Mouse (Mus musculus) hindbrain, embryonic 13.5 days (tissue): ENCODE measurements around the gene Htra2. TPM values are rescaled to one million over a fixed set of nuclear protein-coding genes. Genes with fewer than 3 reads are reported as not detected.

ENCODE experiments used
- ATAC-seq: fragments of 200-750 bp; cut with Nextera tagmentation; 2 replicates; pipeline ENCODE4 v1.8.0; 2017; ENCODE audit warnings: moderate TSS enrichment; ENCODE audit not compliant: low FRiP score
- H3K27ac ChIP-seq: fragments of 300-500 bp; sonication (generic); 2 replicates; pipeline ENCODE4 v1.5.1; 2015; ENCODE audit warnings: inconsistent platforms, mild to moderate bottlenecking, moderate library complexity
- H3K27me3 ChIP-seq: fragments of 300-500 bp; sonication (generic); 2 replicates; pipeline ENCODE4 v1.6.1; 2015; ENCODE audit warnings: mild to moderate bottlenecking, inconsistent platforms
- H3K36me3 ChIP-seq: fragments of 300-500 bp; sonication (generic); 2 replicates; pipeline ENCODE4 v1.6.1; 2015; ENCODE audit warnings: mild to moderate bottlenecking, inconsistent platforms
- H3K4me1 ChIP-seq: fragments of 300-500 bp; sonication (generic); replicated peaks from 2 replicates; pipeline ENCODE4 v1.6.1; 2015; ENCODE audit warnings: inconsistent platforms
- H3K4me2 ChIP-seq: fragments of 300-500 bp; sonication (generic); 2 replicates; pipeline ENCODE4 v1.6.1; 2015; ENCODE audit warnings: inconsistent platforms, mild to moderate bottlenecking, moderate library complexity
- H3K4me3 ChIP-seq: fragments of 300-500 bp; sonication (generic); 2 replicates; pipeline ENCODE4 v1.5.1; 2015; ENCODE audit warnings: mild to moderate bottlenecking, inconsistent platforms
- H3K9ac ChIP-seq: fragments of 300-500 bp; sonication (generic); 2 replicates; pipeline ENCODE4 v1.6.1; 2015; ENCODE audit warnings: mild to moderate bottlenecking, inconsistent platforms
- H3K9me3 ChIP-seq: fragments of 300-500 bp; sonication (generic); 2 replicates; pipeline ENCODE4 v1.6.1; 2016; ENCODE audit warnings: inconsistent platforms
- WGBS: fragments of 180-500 bp; shearing (Covaris S2); methylation state at CpG from one replicate; pipeline ENCODE4 v1.1.7; 2015; 5-methylcytosine and 5-hydroxymethylcytosine counted together
- polyA plus RNA-seq: library from polyadenylated mRNA; unstranded; fragments of >200 nt; fragmentation: Nextera tagmentation; extraction: Ambion mirVana; gene quantifications from 2 replicates; pipeline ENCODE4 v1.2.1, GENCODE M21; 2015

Htra2 gene
- polyA plus RNA-seq, 1 experiment from 2014 or later, result 68.6 TPM

GRCm38 (mm10) chr6:83086121-83087035 is 31.3 kb upstream of the Htra2 start, which contains the start of gene Lbx2:
TSS of gene Lbx2 (plus strand) at chr6:83086367.
- WGBS, result 4% methylated on average over 35 of the region's 42 CpGs
- Histone ChIP-seq H3K9ac (no peak within 1 kb of the TSS), H3K9me3 (no peaks in the 10 kb centered on the region), H3K27me3 (peaks cover 97% of the 10 kb centered on the region), H3K4me2 (no peak within 1 kb of the TSS; the same call in 1 of the 2 replicates), H3K27ac (no peak within 1 kb of the TSS), H3K4me3 (peak within 1 kb of the TSS; percentile 17; the same call in 1 of the 2 replicates), H3K36me3 (peaks cover 11% of the 10 kb centered on the region), H3K4me1 (peaks cover 14% of the 10 kb centered on the region)
- ATAC-seq, result no peak

- Histone ChIP-seq H3K4me1 (peaks cover 23% of the 10 kb centered on the region), H3K27me3 (peaks cover 78% of the 10 kb centered on the region), H3K27ac (no peak overlapping the region), H3K4me3 (no peak overlapping the region), H3K4me2 (no peak overlapping the region), H3K9me3 (no peaks in the 10 kb centered on the region), H3K9ac (no peak overlapping the region), H3K36me3 (peaks cover 23% of the 10 kb centered on the region)
- no peak for ATAC-seq
- WGBS, result 5% methylated on average over 6 of the region's 6 CpGs
Measured at GRCm38 (mm10) chr6:83084477-83084876, 29.4 kb upstream of the Htra2 start.

- WGBS, result 13% methylated on average over 5 of the region's 5 CpGs
- Histone ChIP-seq H3K36me3 (peaks cover 23% of the 10 kb centered on the region), H3K4me1 (peaks cover 31% of the 10 kb centered on the region), H3K9ac (no peak overlapping the region; the same call in 1 of the 2 replicates), H3K9me3 (no peaks in the 10 kb centered on the region), H3K27me3 (peaks cover 68% of the 10 kb centered on the region), H3K4me2 (no peak overlapping the region), H3K4me3 (no peak overlapping the region), H3K27ac (no peak overlapping the region)
- ATAC-seq, result no peak
Measured at GRCm38 (mm10) chr6:83083497-83083896, 28.4 kb upstream of the Htra2 start.

GRCm38 (mm10) chr6:83080210-83080609 is 25.1 kb upstream of the Htra2 start:
- WGBS, result 93% methylated on average over 5 of the region's 5 CpGs
- H3K9me3 ChIP-seq, result no peaks in the 10 kb centered on the region
- H3K4me3 ChIP-seq, result no peak overlapping the region
- no peak overlapping the region for H3K9ac ChIP-seq
- H3K27ac ChIP-seq, result no peak overlapping the region
- 0 out of 2 replicates have a peak overlapping the region, but pooled peaks have one; percentile 81 for H3K4me2 ChIP-seq
- peaks cover 25% of the 10 kb centered on the region for H3K4me1 ChIP-seq
- ATAC-seq, result no peak
- peaks cover 56% of the 10 kb centered on the region for H3K27me3 ChIP-seq
- H3K36me3 ChIP-seq, result peaks cover 23% of the 10 kb centered on the region

GRCm38 (mm10) chr6:83078324-83078858 is 23.3 kb upstream of the Htra2 start:
- Histone ChIP-seq H3K27me3 (peaks cover 56% of the 10 kb centered on the region), H3K36me3 (peaks cover 23% of the 10 kb centered on the region), H3K4me1 (peaks cover 25% of the 10 kb centered on the region), H3K9ac (peak overlapping the region; percentile 88), H3K4me2 (peak overlapping the region; percentile 94), H3K9me3 (no peaks in the 10 kb centered on the region), H3K4me3 (peak overlapping the region; percentile 77), H3K27ac (peak overlapping the region; percentile 94)
- under 1% methylated on average over 46 of the region's 46 CpGs for WGBS
- peak; percentile 95 for ATAC-seq

GRCm38 (mm10) chr6:83077630-83078323 is 22.7 kb upstream of the Htra2 start, which contains the start of gene Pcgf1:
TSS of gene Pcgf1 (plus strand) at chr6:83077869.
- peak; percentile 84 for ATAC-seq
- under 1% methylated on average over 54 of the region's 54 CpGs for WGBS

GRCm38 (mm10) chr6:83074979-83075378 is 19.9 kb upstream of the Htra2 start:
- Histone ChIP-seq H3K9ac (no peak overlapping the region), H3K27me3 (peaks cover 72% of the 10 kb centered on the region), H3K4me2 (no peak overlapping the region), H3K9me3 (no peaks in the 10 kb centered on the region), H3K27ac (no peak overlapping the region), H3K4me1 (peaks cover 33% of the 10 kb centered on the region), H3K4me3 (no peak overlapping the region), H3K36me3 (no peaks in the 10 kb centered on the region)
- 25% methylated on average over 2 of the region's 2 CpGs for WGBS
- ATAC-seq, result no peak

More at GRCm38 (mm10) chr6:83077630-83078323, 22.7 kb upstream of the Htra2 start, which contains the start of gene Pcgf1:
- Histone ChIP-seq H3K4me3 (peak within 1 kb of the TSS; percentile 77), H3K27ac (peak within 1 kb of the TSS; percentile 94), H3K36me3 (peaks cover 23% of the 10 kb centered on the region), H3K4me1 (peaks cover 25% of the 10 kb centered on the region), H3K27me3 (peaks cover 56% of the 10 kb centered on the region), H3K9ac (peak within 1 kb of the TSS; percentile 88), H3K9me3 (no peaks in the 10 kb centered on the region), H3K4me2 (peak within 1 kb of the TSS; percentile 94)

- no peak overlapping the region for H3K9ac ChIP-seq
- ATAC-seq, result no peak
- 0% methylated on average over 24 of the region's 24 CpGs for WGBS
- H3K27me3 ChIP-seq, result peaks cover 99% of the 10 kb centered on the region
- 0 out of 2 replicates have a peak overlapping the region, but pooled peaks have one; percentile 4 for H3K4me3 ChIP-seq
- H3K27ac ChIP-seq, result no peak overlapping the region
- H3K4me2 ChIP-seq, result no peak overlapping the region
- H3K9me3 ChIP-seq, result no peaks in the 10 kb centered on the region
- H3K36me3 ChIP-seq, result no peaks in the 10 kb centered on the region
- peaks cover 28% of the 10 kb centered on the region for H3K4me1 ChIP-seq
Measured at GRCm38 (mm10) chr6:83071220-83071619, 16.1 kb upstream of the Htra2 start.

- under 1% methylated on average over 56 of the region's 58 CpGs for WGBS
- H3K27ac ChIP-seq, result no peak overlapping the region
- H3K4me1 ChIP-seq, result peaks cover 28% of the 10 kb centered on the region
- H3K4me3 ChIP-seq, result peak overlapping the region; percentile 21
- ATAC-seq, result no peak; the same call in 1 of the 2 replicates
- H3K9ac ChIP-seq, result no peak overlapping the region
- no peaks in the 10 kb centered on the region for H3K36me3 ChIP-seq
- peak overlapping the region; percentile 11; the same call in 1 of the 2 replicates for H3K4me2 ChIP-seq
- no peaks in the 10 kb centered on the region for H3K9me3 ChIP-seq
- H3K27me3 ChIP-seq, result peaks cover 99% of the 10 kb centered on the region
Measured at GRCm38 (mm10) chr6:83070311-83071219, 15.5 kb upstream of the Htra2 start.

GRCm38 (mm10) chr6:83070247-83070310 is 15.0 kb upstream of the Htra2 start, which contains the start of gene Tlx2:
TSS of gene Tlx2 (minus strand) at chr6:83070293.
- WGBS, result 0% methylated on average over 9 of the region's 10 CpGs
- Histone ChIP-seq H3K27ac (no peak within 1 kb of the TSS), H3K9ac (no peak within 1 kb of the TSS), H3K36me3 (no peaks in the 10 kb centered on the region), H3K27me3 (peaks cover 99% of the 10 kb centered on the region), H3K9me3 (no peaks in the 10 kb centered on the region), H3K4me3 (peak within 1 kb of the TSS; percentile 23), H3K4me2 (peak within 1 kb of the TSS; percentile 11; the same call in 1 of the 2 replicates), H3K4me1 (peaks cover 28% of the 10 kb centered on the region)
- ATAC-seq, result no peak

GRCm38 (mm10) chr6:83069488-83070246 is 14.6 kb upstream of the Htra2 start:
- H3K36me3 ChIP-seq, result no peaks in the 10 kb centered on the region
- H3K27ac ChIP-seq, result no peak overlapping the region
- H3K9ac ChIP-seq, result no peak overlapping the region
- peaks cover 28% of the 10 kb centered on the region for H3K4me1 ChIP-seq
- WGBS, result 2% methylated on average over 66 of the region's 69 CpGs
- peak overlapping the region; percentile 21 for H3K4me3 ChIP-seq
- ATAC-seq, result no peak
- peaks cover 99% of the 10 kb centered on the region for H3K27me3 ChIP-seq
- no peaks in the 10 kb centered on the region for H3K9me3 ChIP-seq
- peak overlapping the region; percentile 11; the same call in 1 of the 2 replicates for H3K4me2 ChIP-seq
